Mouse (Mus musculus): Measurements from ENCODE around the gene Kif11.

Kif11 gene

GRCm38 (mm10) chr19:37443631-37444140 lies 67.5 kb downstream of the Kif11 start:
- DNase-seq (ENCODE audit: low spot score in 2 of 2), result no peak

GRCm38 (mm10) chr19:37448212-37448611 lies 72.0 kb downstream of the Kif11 start:
- DNase-seq (ENCODE audit: low spot score in 2 of 2), result no peak

GRCm38 (mm10) chr19:37449246-37449645 lies 73.0 kb downstream of the Kif11 start:
- DNase-seq (ENCODE audit: low spot score in 2 of 2), result no peak

GRCm38 (mm10) chr19:37455528-37455927 lies 79.3 kb downstream of the Kif11 start:
- DNase-seq (ENCODE audit: low spot score in 2 of 2), result no peak

GRCm38 (mm10) chr19:37455961-37456360 lies 79.8 kb downstream of the Kif11 start:
- no peak for DNase-seq (ENCODE audit: low spot score in 2 of 2)

- no peak for DNase-seq (ENCODE audit: low spot score in 2 of 2)
Observed at GRCm38 (mm10) chr19:37458013-37458412, 81.8 kb downstream of the Kif11 start.

- DNase-seq (ENCODE audit: low spot score in 2 of 2), result no peak
Observed at GRCm38 (mm10) chr19:37466403-37466802, 90.2 kb downstream of the Kif11 start.

GRCm38 (mm10) chr19:37466978-37467377 lies 90.8 kb downstream of the Kif11 start:
- no peak for DNase-seq (ENCODE audit: low spot score in 2 of 2)

- DNase-seq (ENCODE audit: low spot score in 2 of 2), result no peak
Observed at GRCm38 (mm10) chr19:37468841-37469566, 92.8 kb downstream of the Kif11 start.

Data from urinary bladder, adult 18-20 months (tissue).